ENCODE assay signal across 19 mouse cellular contexts in genomic region chr10:59524675-59525074, GRCm38 (mm10).
DNase-seq lines count a peak whose midpoint lies in the region; ATAC-seq and TF ChIP-seq lines count a peak whose summit lies in the region.
"Had no signal": no experiment of that assay in that cellular context is flagged by ENCODE, and none has a peak within 500 bp of the region (broad histone marks: within the 10 kb centered on the region; RNA-seq: fewer than 3 reads in every experiment).

No protein-coding gene starts in this region.

- H3K9ac ChIP-seq in heart, embryonic 16.5 days (ENCODE audit: low read length), result no peak overlapping the region
- no peak overlapping the region for H3K9ac ChIP-seq in lung, embryonic 14.5 days
- H3K9ac ChIP-seq in stomach, embryonic 14.5 days (replicated peaks; ENCODE audit: low read depth, low read length), result no peak overlapping the region
- H3K9ac ChIP-seq in forebrain, embryonic 15.5 days (replicated peaks), result no peak overlapping the region
- H3K9ac ChIP-seq: hindbrain, embryonic 14.5 days; neural tube, embryonic 15.5 days had no signal

- peak overlapping the region; percentile 69 for H3K27ac ChIP-seq in heart, embryonic 16.5 days (ENCODE audit: low read length)
- peak overlapping the region; percentile 64; the same call in 1 of the 2 replicates for H3K27ac ChIP-seq in lung, embryonic 14.5 days (ENCODE audit: low read depth)
- peak overlapping the region; percentile 63; the same call in 1 of the 2 replicates for H3K27ac ChIP-seq in stomach, embryonic 14.5 days (ENCODE audit: low read length)
- no peak overlapping the region for H3K27ac ChIP-seq in forebrain, embryonic 15.5 days (replicated peaks)
- H3K27ac ChIP-seq: embryonic facial prominence, embryonic 10.5 days; hindbrain, embryonic 14.5 days; layer of hippocampus, adult 2 months; left cerebral cortex, adult 2 months; neural tube, embryonic 15.5 days had no signal

- WGBS in heart, embryonic 16.5 days, result 72% methylated on average over 5 of the region's 5 CpGs
- WGBS in lung, embryonic 14.5 days, result 68% methylated on average over 5 of the region's 5 CpGs
- 74% methylated on average over 5 of the region's 5 CpGs for WGBS in stomach, embryonic 14.5 days
- 87% methylated on average over 5 of the region's 5 CpGs for WGBS in forebrain, embryonic 15.5 days

- H3K4me2 ChIP-seq in heart, embryonic 16.5 days (ENCODE audit: low read depth, low read length), result no peak overlapping the region
- no peak overlapping the region for H3K4me2 ChIP-seq in lung, embryonic 14.5 days
- no peak overlapping the region for H3K4me2 ChIP-seq in stomach, embryonic 14.5 days (replicated peaks; ENCODE audit: low read depth, low read length)
- H3K4me2 ChIP-seq in forebrain, embryonic 15.5 days (replicated peaks), result no peak overlapping the region
- H3K4me2 ChIP-seq: hindbrain, embryonic 14.5 days; neural tube, embryonic 15.5 days had no signal

- ATAC-seq in heart, embryonic 16.5 days (replicated peaks; ENCODE audit: extremely low read depth, insufficient read depth, low FRiP score), result no peak
- ATAC-seq in lung, embryonic 14.5 days (ENCODE audit: insufficient read depth), result no peak; the same call in 1 of the 2 replicates
- no peak for ATAC-seq in stomach, embryonic 14.5 days (ENCODE audit: insufficient number of reproducible peaks, insufficient read depth, low FRiP score, low read depth)
- no peak for ATAC-seq in forebrain, embryonic 15.5 days (replicated peaks)
- ATAC-seq: forebrain, embryonic 14.5 days had no signal

- H3K4me3 ChIP-seq in heart, embryonic 16.5 days (ENCODE audit: low read length), result no peak overlapping the region
- no peak overlapping the region for H3K4me3 ChIP-seq in lung, embryonic 14.5 days (ENCODE audit: low read depth, low read length)
- H3K4me3 ChIP-seq in stomach, embryonic 14.5 days (ENCODE audit: low read depth, low read length), result no peak overlapping the region
- H3K4me3 ChIP-seq in forebrain, embryonic 15.5 days, result no peak overlapping the region
- H3K4me3 ChIP-seq: embryonic facial prominence, embryonic 10.5 days; layer of hippocampus, adult 2 months; left cerebral cortex, adult 2 months; myocyte; neural tube, embryonic 15.5 days had no signal

- H3K36me3 ChIP-seq in heart, embryonic 16.5 days (ENCODE audit: control insufficient read depth, insufficient read depth), result peaks cover 2% of the 10 kb centered on the region; the same call in 1 of the 2 replicates
- H3K36me3 ChIP-seq in lung, embryonic 14.5 days (ENCODE audit: insufficient read depth), result no peaks in the 10 kb centered on the region
- no peaks in the 10 kb centered on the region for H3K36me3 ChIP-seq in stomach, embryonic 14.5 days (ENCODE audit: control insufficient read depth, insufficient read depth, low read length)
- H3K36me3 ChIP-seq in forebrain, embryonic 15.5 days, result no peaks in the 10 kb centered on the region
- H3K36me3 ChIP-seq: embryonic facial prominence, embryonic 10.5 days; neural tube, embryonic 15.5 days had no signal

- no peak for TF ChIP-seq CTCF in lung, embryonic 14.5 days (IDR thresholded peaks at IDR 0.05; ENCODE audit: low read depth)

- DNase-seq in heart, postnatal 25 days (ENCODE audit: low spot score), result no peak
- no peak for DNase-seq in lung, embryonic 14.5 days
- no peak for DNase-seq in lung, postnatal 36 days
- peak; percentile 35 for DNase-seq in ZHBTc4 (ENCODE audit: low read depth, low spot score)
- DNase-seq: adrenal gland, postnatal 14 days; cerebellum, adult 18-20 months; midbrain, embryonic 14.5 days; right cerebral cortex, postnatal 25 days; thymus, postnatal 4 days had no signal

- intact Hi-C loops in heart, postnatal 25 days (cut with DNase I), result no loop called here

- H3K9me3 ChIP-seq in heart, embryonic 16.5 days (replicated peaks; ENCODE audit: control insufficient read depth, low read length), result no peaks in the 10 kb centered on the region
- H3K9me3 ChIP-seq in lung, embryonic 14.5 days (ENCODE audit: low read depth, low read length), result no peaks in the 10 kb centered on the region
- no peaks in the 10 kb centered on the region for H3K9me3 ChIP-seq in stomach, embryonic 14.5 days (ENCODE audit: control insufficient read depth, low read depth, low read length)
- no peaks in the 10 kb centered on the region for H3K9me3 ChIP-seq in forebrain, embryonic 15.5 days
- H3K9me3 ChIP-seq: embryonic facial prominence, embryonic 10.5 days; neural tube, embryonic 15.5 days had no signal

- H3K27me3 ChIP-seq in heart, embryonic 16.5 days (ENCODE audit: control insufficient read depth, insufficient read depth, low read length), result no peaks in the 10 kb centered on the region
- H3K27me3 ChIP-seq in lung, embryonic 14.5 days (ENCODE audit: insufficient read depth, low read length), result no peaks in the 10 kb centered on the region
- H3K27me3 ChIP-seq in stomach, embryonic 14.5 days (ENCODE audit: control insufficient read depth, insufficient read depth, low read length), result no peaks in the 10 kb centered on the region
- no peaks in the 10 kb centered on the region for H3K27me3 ChIP-seq in forebrain, embryonic 15.5 days
- H3K27me3 ChIP-seq: neural tube, embryonic 15.5 days had no signal

- H3K4me1 ChIP-seq in heart, embryonic 16.5 days (ENCODE audit: control insufficient read depth, insufficient read depth, low read length), result peaks cover 18% of the 10 kb centered on the region
- peaks cover 14% of the 10 kb centered on the region; the same call in 1 of the 2 replicates for H3K4me1 ChIP-seq in lung, embryonic 14.5 days (ENCODE audit: insufficient read depth)
- H3K4me1 ChIP-seq in stomach, embryonic 14.5 days (ENCODE audit: control insufficient read depth, insufficient read depth, low read length), result peaks cover 15% of the 10 kb centered on the region
- H3K4me1 ChIP-seq in forebrain, embryonic 15.5 days, result no peaks in the 10 kb centered on the region
